Mouse (Mus musculus): ENCODE data around the gene Atf1. TPM values are rescaled to one million over a fixed set of nuclear protein-coding genes. Genes with fewer than 3 reads are reported as not detected.

Gene Atf1
- 115 TPM for polyA plus RNA-seq (2014; fragmentation: Illumina TruSeq; extraction: RNeasy Lipid Tissue Mini Kit (QIAGEN cat#74804); ENCODE audit: low read depth, low replicate concordance)

DNA sequence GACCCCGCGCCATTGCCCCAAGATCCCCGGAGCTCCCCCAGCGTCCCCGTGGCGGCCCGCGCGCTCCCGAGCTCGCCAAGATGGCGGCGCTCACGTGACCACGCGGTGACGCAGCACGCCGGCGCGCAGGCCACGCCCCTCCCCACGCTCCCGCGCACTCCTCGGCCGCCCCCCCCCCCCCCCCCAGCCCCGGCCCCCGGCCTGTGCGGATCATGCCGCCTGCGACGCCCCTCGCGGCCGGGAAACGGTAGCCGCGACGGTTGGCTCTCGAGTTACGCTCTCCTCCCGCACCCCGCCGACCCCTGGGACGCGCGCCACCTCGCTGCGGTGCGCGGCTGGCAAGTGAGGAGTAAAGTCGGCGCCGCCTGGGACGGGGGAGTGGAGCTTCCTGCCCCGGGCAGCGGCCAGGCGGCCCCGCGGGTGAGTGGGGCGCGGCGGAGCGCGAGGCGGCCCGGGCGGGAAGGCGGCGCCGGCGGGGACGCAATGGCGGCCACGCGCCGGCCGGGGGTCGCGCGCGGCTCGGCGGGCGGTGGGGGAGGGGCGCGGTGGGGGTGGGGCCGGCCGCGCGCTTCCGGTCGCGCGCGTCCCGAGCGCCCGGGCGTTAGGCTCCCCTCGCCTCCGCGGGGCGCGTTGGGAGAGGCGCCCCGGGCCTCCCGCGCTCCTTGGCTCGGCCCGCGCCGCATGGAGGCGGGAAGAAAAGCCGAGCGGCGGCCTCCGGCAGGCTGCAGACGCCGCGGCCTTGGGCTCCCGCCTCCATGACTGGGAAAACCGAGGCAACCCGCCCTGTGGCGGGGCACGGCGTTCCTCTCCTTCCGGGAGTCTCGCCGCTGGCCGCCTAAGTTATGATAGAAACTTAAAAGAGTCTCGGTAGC, at the start of gene Atf1:
Gene Atf1 (plus strand): TSS at position 157 of the 872 bp plus-strand sequence.

GRCm38 (mm10) chr15:100280626-100281025, 53.0 kb downstream of the Atf1 start, which contains the start of gene Tmprss12:
TSS of gene Tmprss12 (plus strand) at chr15:100280837.

GRCm38 (mm10) chr15:100304019-100304991, 76.7 kb downstream of the Atf1 start, which contains the start of gene Mettl7a1:
TSS of gene Mettl7a1 (plus strand) at chr15:100304140.

Other genes starting within 250 kb of the Atf1 start
- 4.0 TPM for gene Dip2b, start 189.2 kb upstream of the Atf1 start, polyA plus RNA-seq (2014; fragmentation: Illumina TruSeq; extraction: RNeasy Lipid Tissue Mini Kit (QIAGEN cat#74804); ENCODE audit: low read depth, low replicate concordance)
- not detected for gene Tmprss12, start 53.0 kb downstream of the Atf1 start, polyA plus RNA-seq (2014; fragmentation: Illumina TruSeq; extraction: RNeasy Lipid Tissue Mini Kit (QIAGEN cat#74804); ENCODE audit: low read depth, low replicate concordance)
- gene Mettl7a1, start 76.3 kb downstream of the Atf1 start, polyA plus RNA-seq (2014; fragmentation: Illumina TruSeq; extraction: RNeasy Lipid Tissue Mini Kit (QIAGEN cat#74804); ENCODE audit: low read depth, low replicate concordance): 155 TPM
- not detected for gene Mettl7a3, start 107.1 kb downstream of the Atf1 start, polyA plus RNA-seq (2014; fragmentation: Illumina TruSeq; extraction: RNeasy Lipid Tissue Mini Kit (QIAGEN cat#74804); ENCODE audit: low read depth, low replicate concordance)
- gene Methig1, start 125.3 kb downstream of the Atf1 start, polyA plus RNA-seq (2014; fragmentation: Illumina TruSeq; extraction: RNeasy Lipid Tissue Mini Kit (QIAGEN cat#74804); ENCODE audit: low read depth, low replicate concordance): not detected
- not detected for gene Mettl7a2, start 125.4 kb downstream of the Atf1 start, polyA plus RNA-seq (2014; fragmentation: Illumina TruSeq; extraction: RNeasy Lipid Tissue Mini Kit (QIAGEN cat#74804); ENCODE audit: low read depth, low replicate concordance)
- gene Higd1c, start 136.7 kb downstream of the Atf1 start, polyA plus RNA-seq (2014; fragmentation: Illumina TruSeq; extraction: RNeasy Lipid Tissue Mini Kit (QIAGEN cat#74804); ENCODE audit: low read depth, low replicate concordance): not detected
- gene Gm5475, start 194.3 kb downstream of the Atf1 start, polyA plus RNA-seq (2014; fragmentation: Illumina TruSeq; extraction: RNeasy Lipid Tissue Mini Kit (QIAGEN cat#74804); ENCODE audit: low read depth, low replicate concordance): not detected
- gene Slc11a2, start 197.3 kb downstream of the Atf1 start, polyA plus RNA-seq (2014; fragmentation: Illumina TruSeq; extraction: RNeasy Lipid Tissue Mini Kit (QIAGEN cat#74804); ENCODE audit: low read depth, low replicate concordance): 18.3 TPM
- 57.9 TPM for gene Letmd1, start 241.2 kb downstream of the Atf1 start, polyA plus RNA-seq (2014; fragmentation: Illumina TruSeq; extraction: RNeasy Lipid Tissue Mini Kit (QIAGEN cat#74804); ENCODE audit: low read depth, low replicate concordance)

All from adrenal gland, adult 10 weeks (tissue).